Mouse (Mus musculus) forebrain, embryonic 16.5 days (tissue): ENCODE measurements at regions not wholly inside any gene's neighbourhood (a gene's known extent, or its start where the extent isn't known, plus 50 kb on each side); places are given as distances from the start of the nearest gene placed in this dataset.

ENCODE experiments used
- ATAC-seq: fragments of 200-750 bp; cut with Nextera tagmentation; 2 replicates; pipeline ENCODE4 v1.8.0; 2017; ENCODE audit warnings: mild to moderate bottlenecking, moderate library complexity
- H3K27ac ChIP-seq: fragments of 300-500 bp; sonication (generic); 2 replicates; pipeline ENCODE4 v1.5.1; 2014; ENCODE audit warnings: low read length, control low read depth
- H3K27me3 ChIP-seq: fragments of 300-500 bp; sonication (generic); replicated peaks from 2 replicates; pipeline ENCODE4 v1.6.1; 2014; ENCODE audit warnings: low read length; ENCODE audit not compliant: control insufficient read depth, insufficient read depth
- H3K36me3 ChIP-seq: fragments of 300-500 bp; sonication (generic); 2 replicates; pipeline ENCODE4 v1.6.1; 2014; ENCODE audit not compliant: control insufficient read depth, insufficient read depth
- H3K4me1 ChIP-seq: fragments of 300-500 bp; sonication (generic); replicated peaks from 2 replicates; pipeline ENCODE4 v1.6.1; 2014; ENCODE audit warnings: low read length; ENCODE audit not compliant: control insufficient read depth, insufficient read depth
- H3K4me2 ChIP-seq: fragments of 300-500 bp; sonication (generic); 2 replicates; pipeline ENCODE4 v1.6.1; 2014; ENCODE audit warnings: mild to moderate bottlenecking, low read length, control low read depth
- H3K4me3 ChIP-seq: fragments of 300-500 bp; sonication (generic); replicated peaks from 2 replicates; pipeline ENCODE4 v1.5.1; 2014; ENCODE audit warnings: mild to moderate bottlenecking, low read length, control low read depth
- H3K9ac ChIP-seq: fragments of 300-500 bp; sonication (generic); replicated peaks from 2 replicates; pipeline ENCODE4 v1.6.1; 2014; ENCODE audit warnings: low read depth, low read length, control low read depth
- H3K9me3 ChIP-seq: fragments of 300-500 bp; sonication (generic); 2 replicates; pipeline ENCODE4 v1.6.1; 2016; ENCODE audit warnings: low read length; ENCODE audit not compliant: control insufficient read depth
- WGBS: fragments of 180-500 bp; shearing (Covaris S2); extraction: QIAGEN DNeasy Blood & Tissue Kit; methylation state at CpG from one replicate; pipeline ENCODE4 v1.1.7; 2014; 5-methylcytosine and 5-hydroxymethylcytosine counted together

DNA sequence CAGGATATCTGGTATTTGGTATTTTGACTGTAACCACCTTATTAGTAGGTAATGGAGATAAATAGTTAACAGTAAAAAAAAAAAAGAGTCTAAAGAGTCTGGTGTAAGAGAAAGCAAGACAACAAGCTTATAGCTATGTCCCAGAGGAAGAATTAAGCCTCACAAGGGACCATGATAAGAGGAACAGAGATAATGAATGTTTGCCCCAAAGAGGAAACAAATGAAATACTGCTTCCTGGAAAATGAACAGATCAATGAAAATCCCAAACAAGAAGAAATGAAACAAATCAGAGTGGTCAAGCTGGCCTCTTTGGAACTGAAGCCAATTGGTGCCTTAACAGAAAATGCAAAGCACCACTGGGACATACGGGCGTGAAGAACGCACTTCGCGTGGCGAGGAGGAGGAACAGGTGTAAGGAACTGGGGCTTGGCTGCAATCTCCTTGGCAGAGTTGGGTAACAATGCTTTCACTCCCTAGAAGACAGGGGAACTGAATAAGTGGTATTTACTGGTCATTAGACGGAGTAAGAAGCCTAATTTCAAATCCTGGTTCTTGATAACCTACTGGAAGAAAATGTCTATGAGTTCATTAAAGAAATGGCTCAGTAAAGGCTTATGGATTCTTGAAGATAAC lies 62.2 kb upstream of the Etv6 start:
- ATAC-seq = no peak
- Histone ChIP-seq H3K9me3 (no peaks in the 10 kb centered on the region), H3K4me2 (no peak overlapping the region), H3K4me1 (no peaks in the 10 kb centered on the region), H3K4me3 (no peak overlapping the region), H3K27ac (no peak overlapping the region), H3K27me3 (no peaks in the 10 kb centered on the region), H3K36me3 (no peaks in the 10 kb centered on the region), H3K9ac (no peak overlapping the region)
- WGBS = 87% methylated on average over 7 of the region's 7 CpGs

GRCm38 (mm10) chr6:133975951-133976350 lies 59.5 kb upstream of the Etv6 start:
- no peaks in the 10 kb centered on the region for H3K27me3 ChIP-seq
- no peak overlapping the region for H3K27ac ChIP-seq
- no peak overlapping the region for H3K9ac ChIP-seq
- ATAC-seq = no peak
- no peak overlapping the region for H3K4me2 ChIP-seq
- WGBS = 88% methylated on average over 1 of the region's 1 CpGs
- H3K36me3 ChIP-seq = no peaks in the 10 kb centered on the region
- no peak overlapping the region for H3K4me3 ChIP-seq
- no peaks in the 10 kb centered on the region for H3K4me1 ChIP-seq
- H3K9me3 ChIP-seq = no peaks in the 10 kb centered on the region

DNA sequence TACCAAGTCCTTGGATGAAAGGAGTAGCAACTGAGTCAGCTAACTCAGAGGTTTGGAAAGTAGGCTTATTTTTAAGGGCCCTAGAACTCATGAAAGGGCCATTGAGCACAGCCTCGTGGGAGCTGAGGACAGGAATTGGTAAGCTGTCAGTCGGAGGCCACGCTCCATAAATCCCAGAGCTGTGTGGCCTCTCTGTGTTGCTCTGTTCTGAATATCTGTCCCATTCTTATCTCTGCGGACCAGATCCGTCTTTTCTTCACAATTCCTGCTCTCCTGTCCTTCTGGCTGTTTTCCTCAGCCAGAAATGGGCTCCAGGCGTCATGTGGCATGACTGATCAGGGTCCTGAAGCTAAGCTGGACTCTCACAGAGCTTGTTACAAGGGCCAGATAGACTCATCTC lies 58.6 kb upstream of the Etv6 start:
- Histone ChIP-seq H3K9ac (no peak overlapping the region), H3K4me2 (no peak overlapping the region), H3K27ac (no peak overlapping the region), H3K27me3 (no peaks in the 10 kb centered on the region), H3K36me3 (no peaks in the 10 kb centered on the region), H3K4me1 (no peaks in the 10 kb centered on the region), H3K9me3 (no peaks in the 10 kb centered on the region), H3K4me3 (no peak overlapping the region)
- no peak for ATAC-seq
- 61% methylated on average over 6 of the region's 6 CpGs for WGBS

- WGBS = 84% methylated on average over 10 of the region's 10 CpGs
These were observed 51.5 kb upstream of the Etv6 start for GRCm38 (mm10) chr6:133983804-133984514.

GRCm38 (mm10) chr6:133984666-133985355 lies 50.7 kb upstream of the Etv6 start:
- Histone ChIP-seq H3K27ac (no peak overlapping the region), H3K9me3 (no peaks in the 10 kb centered on the region), H3K4me2 (peak overlapping the region; percentile 11), H3K4me3 (no peak overlapping the region), H3K4me1 (0 out of 2 replicates have a peak, but pooled peaks cover 2% of the 10 kb centered on the region), H3K27me3 (no peaks in the 10 kb centered on the region), H3K9ac (no peak overlapping the region), H3K36me3 (no peaks in the 10 kb centered on the region)
- no peak for ATAC-seq
- WGBS = 20% methylated on average over 16 of the region's 16 CpGs

More at GRCm38 (mm10) chr6:133983804-133984514, 51.5 kb upstream of the Etv6 start:
- no peaks in the 10 kb centered on the region for H3K9me3 ChIP-seq
- H3K4me3 ChIP-seq = no peak overlapping the region
- no peaks in the 10 kb centered on the region for H3K27me3 ChIP-seq
- H3K36me3 ChIP-seq = no peaks in the 10 kb centered on the region
- no peak for ATAC-seq
- no peak overlapping the region for H3K4me2 ChIP-seq
- 0 out of 2 replicates have a peak, but pooled peaks cover 2% of the 10 kb centered on the region for H3K4me1 ChIP-seq
- H3K9ac ChIP-seq = no peak overlapping the region
- no peak overlapping the region for H3K27ac ChIP-seq
